Mouse (Mus musculus) c-Kit-positive CD71-positive TER-119-negative erythroid progenitor cells, embryonic 14.5 days (primary cell): ENCODE data around the gene Arpc1b.

Experiments used
- DNase-seq: peaks from one replicate; pipeline ENCODE4 v3.0.0-alpha.2; 2013; ENCODE audit warnings: low read depth

Gene Arpc1b

DNA sequence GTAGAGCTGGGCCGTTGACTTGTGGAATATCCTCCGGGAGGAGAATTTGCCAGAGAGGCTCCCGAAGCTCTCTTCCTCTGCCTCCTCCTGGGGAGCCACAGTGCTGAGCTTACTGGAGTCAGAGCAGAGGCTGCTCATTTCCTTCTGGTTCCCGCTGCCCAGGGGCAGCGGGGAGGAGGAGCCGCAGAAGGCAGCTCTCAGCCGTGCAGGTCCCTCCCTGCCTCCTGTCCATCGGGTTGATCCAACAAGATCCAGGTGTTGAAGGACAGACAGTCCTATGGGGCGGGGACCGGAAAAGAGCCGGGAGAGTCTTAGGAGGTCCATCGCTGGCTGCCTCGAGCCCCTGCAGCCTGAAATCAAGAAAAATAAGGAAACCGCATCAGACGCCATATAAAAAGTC, 51.2 kb downstream of the Arpc1b start:
- no peak for DNase-seq

DNA sequence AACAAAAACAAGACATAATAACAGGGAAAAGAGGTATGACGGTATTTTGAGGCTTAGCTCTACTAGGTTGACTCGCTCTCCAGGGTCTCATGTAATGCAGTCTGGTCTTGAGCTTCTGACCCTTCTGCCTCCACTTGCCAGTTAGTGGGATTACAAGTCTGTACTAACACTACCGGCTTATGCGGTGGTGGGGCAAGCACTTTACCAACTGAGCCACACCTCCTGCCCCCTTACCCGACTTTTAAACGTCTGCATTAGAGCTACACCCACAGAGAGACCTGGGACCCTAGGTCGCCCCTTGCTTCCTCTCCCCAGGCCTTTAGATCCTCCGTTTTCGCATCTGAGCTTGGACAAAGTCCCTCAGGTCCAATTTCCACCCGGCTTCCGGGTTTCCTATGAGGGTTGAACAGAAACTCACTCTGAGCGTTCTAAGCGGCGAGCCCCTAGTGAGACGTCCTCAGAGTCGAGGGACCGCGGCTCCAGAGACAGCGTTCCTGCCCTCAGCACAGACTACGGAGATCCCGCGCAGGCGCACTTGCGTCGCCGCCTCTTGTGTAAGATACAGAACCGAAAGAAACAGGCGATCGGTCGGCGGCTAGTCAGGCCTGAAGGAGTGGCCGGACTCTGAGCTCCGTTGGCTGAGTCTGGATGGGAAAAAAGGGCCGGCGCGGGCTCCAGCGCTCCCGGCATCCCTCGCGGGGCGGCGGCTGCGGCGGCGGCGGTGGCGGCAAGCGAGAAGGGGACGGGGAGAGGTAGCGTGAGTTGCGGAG, 52.7 kb downstream of the Arpc1b start, which contains the start of the genes Ptcd1 and Cpsf4:
Gene Ptcd1, minus strand, starts transcription at position 573 of the 770 bp plus-strand sequence.
Gene Cpsf4, plus strand, starts transcription at position 678 of the 770 bp plus-strand sequence.
- peak; percentile 99 for DNase-seq

DNA sequence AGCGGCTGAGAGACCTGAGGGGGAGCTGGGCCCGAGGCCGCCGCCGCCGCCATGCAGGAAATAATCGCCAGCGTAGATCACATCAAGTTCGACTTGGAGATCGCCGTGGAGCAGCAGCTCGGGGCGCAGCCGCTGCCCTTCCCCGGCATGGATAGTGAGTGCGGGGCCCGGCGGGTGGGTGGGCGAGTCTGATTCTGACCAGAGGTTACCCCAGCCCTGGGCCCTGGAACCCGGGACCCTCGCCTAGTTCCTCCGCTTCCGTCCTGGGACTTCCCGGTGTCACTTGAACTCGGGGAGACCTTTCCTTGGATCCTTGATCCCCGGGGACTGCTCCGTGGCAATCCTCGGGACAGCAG, 53.3 kb downstream of the Arpc1b start:
- no peak for DNase-seq

GRCm38 (mm10) chr5:145178461-145178980, 64.5 kb downstream of the Arpc1b start:
- DNase-seq: no peak
